Mouse (Mus musculus): ENCODE data around the gene Gm42417. TPM values are rescaled to one million over a fixed set of nuclear protein-coding genes. Genes with fewer than 3 reads are reported as not detected.
A peak's percentile ranks its signal among the peaks of the same experiment; 100 is the strongest.

Gene Gm42417
- polyA plus RNA-seq, 1 experiment: not detected

GRCm38 (mm10) chr1:36512966-36513280 lies 26.3 kb downstream of the Gm42417 start:
- TF ChIP-seq CTCF (IDR thresholded peaks at IDR 0.05; ENCODE audit: borderline replicate concordance, control insufficient read depth, extremely low read depth, insufficient read depth, low read length, poor library complexity) (no peak), POLR2A (IDR thresholded peaks at IDR 0.05; ENCODE audit: control insufficient read depth, extremely low read depth, insufficient read depth, low read length, poor library complexity) (no peak)
- WGBS: 6% methylated on average over 16 of the region's 16 CpGs
- H3K27ac ChIP-seq (ENCODE audit: control insufficient read depth, insufficient read depth, low read length): no peak overlapping the region

GRCm38 (mm10) chr1:36512089-36512965 lies 26.9 kb downstream of the Gm42417 start:
- Histone ChIP-seq H3K27ac (ENCODE audit: control insufficient read depth, insufficient read depth, low read length) (peak overlapping the region; percentile 51), H3K27me3 (ENCODE audit: control insufficient read depth, insufficient read depth, low read length) (no peaks in the 10 kb centered on the region), H3K4me1 (replicated peaks; ENCODE audit: control insufficient read depth, insufficient read depth, low read length) (peaks cover 5% of the 10 kb centered on the region), H3K4me3 (ENCODE audit: control insufficient read depth, insufficient read depth, low read length) (peak overlapping the region; percentile 69), H3K36me3 (ENCODE audit: control insufficient read depth, insufficient read depth, low read length) (0 out of 2 replicates have a peak, but pooled peaks cover under 1% of the 10 kb centered on the region)
- peak; percentile 36; the same call in 1 of the 2 replicates for TF ChIP-seq CTCF (IDR thresholded peaks at IDR 0.05; ENCODE audit: borderline replicate concordance, control insufficient read depth, extremely low read depth, insufficient read depth, low read length, poor library complexity)
- TF ChIP-seq POLR2A (IDR thresholded peaks at IDR 0.05; ENCODE audit: control insufficient read depth, extremely low read depth, insufficient read depth, low read length, poor library complexity): no peak
- WGBS: 9% methylated on average over 126 of the region's 126 CpGs
- DNase-seq: peak; percentile 61

More at GRCm38 (mm10) chr1:36512966-36513280, 26.3 kb downstream of the Gm42417 start:
- no peaks in the 10 kb centered on the region for H3K36me3 ChIP-seq (ENCODE audit: control insufficient read depth, insufficient read depth, low read length)
- H3K4me1 ChIP-seq (replicated peaks; ENCODE audit: control insufficient read depth, insufficient read depth, low read length): peaks cover 5% of the 10 kb centered on the region
- DNase-seq: no peak
- no peaks in the 10 kb centered on the region for H3K27me3 ChIP-seq (ENCODE audit: control insufficient read depth, insufficient read depth, low read length)
- peak overlapping the region; percentile 68 for H3K4me3 ChIP-seq (ENCODE audit: control insufficient read depth, insufficient read depth, low read length)

GRCm38 (mm10) chr1:36511289-36512021 lies 27.8 kb downstream of the Gm42417 start, which contains the start of gene Cnnm3:
TSS of gene Cnnm3 (plus strand) at chr1:36511867.
- WGBS: 3% methylated on average over 51 of the region's 51 CpGs
- peak; percentile 100 for DNase-seq
- Histone ChIP-seq H3K4me1 (replicated peaks; ENCODE audit: control insufficient read depth, insufficient read depth, low read length) (peaks cover 5% of the 10 kb centered on the region), H3K36me3 (ENCODE audit: control insufficient read depth, insufficient read depth, low read length) (peaks cover 6% of the 10 kb centered on the region; the same call in 1 of the 2 replicates), H3K27me3 (ENCODE audit: control insufficient read depth, insufficient read depth, low read length) (no peaks in the 10 kb centered on the region), H3K27ac (ENCODE audit: control insufficient read depth, insufficient read depth, low read length) (peak within 1 kb of the TSS; percentile 51), H3K4me3 (ENCODE audit: control insufficient read depth, insufficient read depth, low read length) (peak within 1 kb of the TSS; percentile 69)
- TF ChIP-seq POLR2A (IDR thresholded peaks at IDR 0.05; ENCODE audit: control insufficient read depth, extremely low read depth, insufficient read depth, low read length, poor library complexity): peak; percentile 95
- peak; percentile 52; the same call in 1 of the 2 replicates for TF ChIP-seq CTCF (IDR thresholded peaks at IDR 0.05; ENCODE audit: borderline replicate concordance, control insufficient read depth, extremely low read depth, insufficient read depth, low read length, poor library complexity)

GRCm38 (mm10) chr1:36508238-36508637 lies 31.0 kb downstream of the Gm42417 start:
- DNase-seq: no peak

GRCm38 (mm10) chr1:36501261-36501660 lies 38.0 kb downstream of the Gm42417 start:
- no peaks in the 10 kb centered on the region for H3K27me3 ChIP-seq (ENCODE audit: control insufficient read depth, insufficient read depth, low read length)
- peak; percentile 82 for DNase-seq
- H3K36me3 ChIP-seq (ENCODE audit: control insufficient read depth, insufficient read depth, low read length): peaks cover 12% of the 10 kb centered on the region
- no peaks in the 10 kb centered on the region for H3K4me1 ChIP-seq (replicated peaks; ENCODE audit: control insufficient read depth, insufficient read depth, low read length)
- no peak overlapping the region for H3K27ac ChIP-seq (ENCODE audit: control insufficient read depth, insufficient read depth, low read length)
- TF ChIP-seq POLR2A (IDR thresholded peaks at IDR 0.05; ENCODE audit: control insufficient read depth, extremely low read depth, insufficient read depth, low read length, poor library complexity) (no peak), CTCF (IDR thresholded peaks at IDR 0.05; ENCODE audit: borderline replicate concordance, control insufficient read depth, extremely low read depth, insufficient read depth, low read length, poor library complexity) (peak; percentile 67; the same call in 1 of the 2 replicates)
- no peak overlapping the region for H3K4me3 ChIP-seq (ENCODE audit: control insufficient read depth, insufficient read depth, low read length)
- WGBS: 6% methylated on average over 3 of the region's 3 CpGs

More at GRCm38 (mm10) chr1:36508238-36508637, 31.0 kb downstream of the Gm42417 start:
- 75% methylated on average over 5 of the region's 5 CpGs for WGBS
- Histone ChIP-seq H3K4me3 (ENCODE audit: control insufficient read depth, insufficient read depth, low read length) (no peak overlapping the region), H3K36me3 (ENCODE audit: control insufficient read depth, insufficient read depth, low read length) (peaks cover 6% of the 10 kb centered on the region; the same call in 1 of the 2 replicates), H3K4me1 (replicated peaks; ENCODE audit: control insufficient read depth, insufficient read depth, low read length) (peaks cover 5% of the 10 kb centered on the region), H3K27me3 (ENCODE audit: control insufficient read depth, insufficient read depth, low read length) (no peaks in the 10 kb centered on the region), H3K27ac (ENCODE audit: control insufficient read depth, insufficient read depth, low read length) (no peak overlapping the region)
- TF ChIP-seq POLR2A (IDR thresholded peaks at IDR 0.05; ENCODE audit: control insufficient read depth, extremely low read depth, insufficient read depth, low read length, poor library complexity): no peak
- TF ChIP-seq CTCF (IDR thresholded peaks at IDR 0.05; ENCODE audit: borderline replicate concordance, control insufficient read depth, extremely low read depth, insufficient read depth, low read length, poor library complexity): no peak

- H3K4me3 ChIP-seq (ENCODE audit: control insufficient read depth, insufficient read depth, low read length): no peak overlapping the region
- H3K27me3 ChIP-seq (ENCODE audit: control insufficient read depth, insufficient read depth, low read length): no peaks in the 10 kb centered on the region
- 92% methylated on average over 2 of the region's 2 CpGs for WGBS
- 0 out of 2 replicates have a peak, but pooled peaks cover 2% of the 10 kb centered on the region for H3K4me1 ChIP-seq (replicated peaks; ENCODE audit: control insufficient read depth, insufficient read depth, low read length)
- TF ChIP-seq CTCF (IDR thresholded peaks at IDR 0.05; ENCODE audit: borderline replicate concordance, control insufficient read depth, extremely low read depth, insufficient read depth, low read length, poor library complexity) (no peak), POLR2A (IDR thresholded peaks at IDR 0.05; ENCODE audit: control insufficient read depth, extremely low read depth, insufficient read depth, low read length, poor library complexity) (no peak)
- H3K27ac ChIP-seq (ENCODE audit: control insufficient read depth, insufficient read depth, low read length): no peak overlapping the region
- peaks cover 12% of the 10 kb centered on the region; the same call in 1 of the 2 replicates for H3K36me3 ChIP-seq (ENCODE audit: control insufficient read depth, insufficient read depth, low read length)
- no peak for DNase-seq
Observed at GRCm38 (mm10) chr1:36497312-36497711, 41.9 kb downstream of the Gm42417 start.
